Mouse (Mus musculus): ENCODE measurements around the gene Tnfaip3.

Gene Tnfaip3

DNA sequence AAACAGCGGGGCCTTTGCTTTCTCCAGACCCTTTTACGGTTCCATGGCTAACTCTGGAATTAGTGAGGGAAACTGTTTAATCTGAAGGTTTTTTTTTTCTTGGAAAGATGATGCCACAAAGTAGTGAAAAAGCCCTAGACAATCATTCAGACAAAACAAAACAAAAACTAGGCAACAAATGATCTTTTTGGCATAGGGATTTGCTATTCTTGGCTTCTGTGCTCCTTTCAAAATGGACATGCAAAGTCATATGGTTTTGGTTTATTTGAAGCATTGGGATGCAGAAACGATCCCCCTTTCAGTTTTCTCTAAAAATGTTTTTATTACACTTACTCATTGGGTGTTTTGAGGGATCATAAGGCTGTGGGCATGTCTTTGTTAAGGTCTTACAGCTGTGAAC is 41.0 kb downstream of the Tnfaip3 start:
- DNase-seq (ENCODE audit: extremely low spot score, low spot score) = no peak

DNA sequence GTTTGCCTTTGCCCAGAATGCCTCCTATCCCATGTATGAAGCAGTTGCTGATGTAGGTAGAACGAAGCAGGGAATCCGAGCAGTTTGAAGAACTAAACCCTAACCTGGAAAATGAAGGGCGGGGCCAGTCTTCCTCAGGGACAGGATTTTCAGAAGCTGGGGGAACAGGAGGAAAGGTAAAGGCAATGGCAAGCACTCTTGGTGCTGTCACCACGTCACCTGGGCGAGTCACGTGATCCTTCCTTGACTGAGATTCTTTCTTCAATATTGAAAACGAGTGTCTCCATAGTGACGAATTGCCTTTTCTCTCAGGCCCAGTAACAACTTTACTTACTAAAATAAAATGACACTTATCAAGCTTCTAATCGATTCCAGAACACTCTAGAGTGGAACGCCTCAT is 48.6 kb downstream of the Tnfaip3 start:
- no peak for DNase-seq (ENCODE audit: extremely low spot score, low spot score)

DNA sequence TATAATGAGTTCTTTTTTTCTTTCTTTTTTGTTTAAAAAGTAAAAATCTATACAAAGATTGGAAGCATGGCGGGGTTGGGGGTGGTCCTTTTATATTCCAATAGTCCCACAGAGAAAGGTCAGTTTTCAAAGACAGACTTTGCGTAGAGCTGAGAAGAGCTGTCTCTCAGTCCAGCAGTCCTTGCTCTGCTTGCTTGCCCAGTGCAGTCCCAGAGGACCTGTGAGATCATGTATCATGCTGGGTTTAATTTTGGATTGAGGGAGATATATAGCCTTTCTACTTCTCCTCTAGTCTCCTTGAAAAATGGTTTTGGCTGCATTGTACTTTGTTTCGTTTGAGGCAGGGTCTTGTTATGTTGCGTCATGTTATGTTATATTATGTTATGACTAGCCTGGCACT is 49.9 kb downstream of the Tnfaip3 start:
- DNase-seq (ENCODE audit: extremely low spot score, low spot score) = no peak

DNA sequence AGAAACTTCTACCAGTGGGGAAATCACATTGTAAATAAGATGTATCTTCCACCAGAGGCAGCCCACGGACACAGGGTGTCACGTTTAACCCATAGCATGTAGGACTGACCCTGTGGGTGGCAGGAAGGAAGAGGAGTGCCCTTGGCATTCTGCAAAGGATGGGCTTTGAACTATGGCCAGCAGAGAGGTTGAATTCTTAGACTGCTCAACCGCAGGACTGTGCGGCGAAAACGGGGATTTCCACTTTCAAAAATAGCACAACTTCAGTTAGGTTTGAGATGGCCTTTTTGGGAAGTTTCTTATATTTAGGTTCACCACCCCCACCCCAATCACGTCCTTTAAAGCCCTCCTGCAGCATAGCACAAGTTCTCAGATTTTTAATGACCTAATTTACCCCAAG is 50.6 kb downstream of the Tnfaip3 start:
- no peak for DNase-seq (ENCODE audit: extremely low spot score, low spot score)

DNA sequence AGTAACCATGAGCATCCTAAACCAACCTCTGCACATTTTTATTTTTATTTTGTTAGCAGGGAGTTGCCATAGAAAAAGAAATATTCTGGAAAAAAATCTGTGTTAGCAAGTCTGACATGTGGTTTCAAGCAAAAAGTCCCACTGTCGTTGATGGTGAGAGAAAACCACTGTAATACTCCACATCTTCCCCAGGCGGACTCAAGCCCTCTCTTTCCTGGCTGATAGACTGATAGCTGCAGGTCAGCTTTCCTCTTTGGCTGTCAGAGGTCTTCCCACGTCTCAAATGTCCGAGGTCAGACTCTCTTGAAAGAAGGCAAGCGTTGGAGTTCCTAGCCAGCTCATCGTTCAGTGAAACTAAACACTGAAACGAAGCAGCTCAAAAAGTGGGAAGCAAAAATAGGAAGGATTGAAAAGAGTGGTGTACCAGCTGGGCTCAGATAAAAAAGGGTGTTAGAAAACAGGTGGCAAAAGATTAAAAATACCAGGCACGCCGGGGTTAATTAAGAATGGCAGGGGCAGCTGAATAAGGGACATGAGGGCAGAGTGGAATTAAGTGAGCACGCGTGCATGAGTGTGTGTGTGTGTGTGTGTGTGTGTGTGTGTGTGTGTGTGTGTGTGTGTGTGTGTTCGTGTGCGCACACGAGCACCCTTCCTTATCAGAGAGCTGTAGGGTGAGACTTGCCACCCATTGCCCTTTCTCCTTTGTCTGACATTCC is 55.5 kb downstream of the Tnfaip3 start:
- no peak for DNase-seq (ENCODE audit: extremely low spot score, low spot score)

DNA sequence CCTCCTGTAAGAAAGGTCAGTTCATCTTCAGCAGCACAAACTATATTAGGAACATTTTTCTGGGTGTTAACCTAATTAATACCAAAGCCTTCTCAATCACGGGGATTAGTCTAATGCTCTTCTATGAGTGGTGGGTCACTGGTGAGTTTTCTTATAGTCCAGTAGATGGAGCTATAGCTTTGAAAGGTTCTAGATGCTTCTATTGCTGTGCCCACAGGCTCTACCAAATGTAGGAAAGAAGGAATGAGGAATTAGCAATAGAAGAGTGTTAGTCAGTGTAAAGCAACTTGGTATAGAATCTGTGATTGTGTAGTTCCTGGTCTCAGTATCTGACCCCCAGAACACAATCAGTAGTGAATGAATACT is 61.8 kb downstream of the Tnfaip3 start:
- DNase-seq (ENCODE audit: extremely low spot score, low spot score) = no peak

DNA sequence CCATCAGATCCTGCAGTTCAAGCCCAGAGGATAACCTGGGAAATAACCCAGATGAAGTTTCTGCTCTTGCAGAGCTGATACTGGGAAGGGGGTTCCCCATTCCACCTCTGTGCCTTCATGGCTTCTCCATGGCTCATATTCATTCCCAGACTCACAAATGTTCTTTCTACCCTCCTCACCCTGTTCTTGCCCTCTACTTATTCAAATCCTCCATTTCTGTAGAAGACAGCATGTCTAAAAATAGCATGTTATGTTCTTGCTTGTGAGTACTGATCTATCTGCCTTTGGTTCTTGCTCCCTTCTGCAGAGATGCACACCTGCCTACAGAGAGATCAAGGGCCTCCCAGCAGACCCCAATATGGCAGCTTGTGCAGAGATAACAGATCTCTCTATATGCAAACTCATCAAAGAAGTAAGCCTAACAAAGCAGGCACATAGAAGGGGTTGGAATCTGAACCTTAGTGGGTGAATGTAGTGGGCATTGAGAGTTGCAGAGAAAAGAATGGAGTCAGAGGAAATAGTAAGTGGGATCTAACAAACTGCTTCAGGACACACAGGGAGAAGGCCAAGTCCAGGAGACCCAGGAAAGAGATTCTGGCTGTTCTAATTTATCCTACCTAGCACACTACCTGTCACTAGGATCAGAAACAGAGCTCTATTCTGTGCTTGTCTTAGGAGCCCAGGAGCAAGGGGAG is 62.3 kb downstream of the Tnfaip3 start:
- no peak for DNase-seq (ENCODE audit: extremely low spot score, low spot score)
